ENCODE assay signal across 19 mouse cellular contexts in the genomic region with DNA sequence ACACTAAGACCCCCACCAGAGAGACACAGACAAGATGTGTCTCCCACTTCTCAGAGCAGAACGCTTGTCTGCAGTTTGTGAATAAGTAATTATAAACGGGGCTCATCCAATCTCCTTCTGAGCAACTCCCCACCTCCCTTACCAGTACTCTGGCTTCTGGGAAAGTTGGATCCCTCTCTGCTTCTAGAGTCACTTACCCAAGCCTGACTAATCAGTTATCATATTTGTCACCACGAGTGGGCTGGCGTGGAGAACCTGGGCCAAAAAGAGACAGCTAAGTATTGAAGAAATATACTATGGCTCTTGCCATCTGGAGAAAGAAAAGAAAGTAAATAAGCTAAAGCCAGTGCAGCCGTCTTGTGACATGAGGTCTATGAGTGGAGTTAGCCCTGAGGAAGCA. TPM values are rescaled to one million over a fixed set of nuclear protein-coding genes. Genes with fewer than 3 reads are reported as not detected.
DNase-seq lines count a peak whose midpoint lies in the region; ATAC-seq and TF ChIP-seq lines count a peak whose summit lies in the region.
"Had no signal": no experiment of that assay in that cellular context is flagged by ENCODE, and none has a peak within 500 bp of the region (broad histone marks: within the 10 kb centered on the region; RNA-seq: fewer than 3 reads in every experiment).

No protein-coding gene starts in this region.

- no peak for TF ChIP-seq CTCF in hindbrain, postnatal 0 days (IDR thresholded peaks at IDR 0.05; ENCODE audit: low read depth)
- no peak for TF ChIP-seq CTCF in olfactory bulb, adult 2 months (IDR thresholded peaks at IDR 0.05; ENCODE audit: insufficient read depth, low read depth, low read length)

- no peak for TF ChIP-seq POLR2A in olfactory bulb, adult 2 months (IDR thresholded peaks at IDR 0.05; ENCODE audit: insufficient read depth, low read depth, low read length)

- no peak overlapping the region for H3K4me2 ChIP-seq in hindbrain, embryonic 12.5 days (replicated peaks)
- H3K4me2 ChIP-seq in hindbrain, postnatal 0 days (ENCODE audit: low read depth, low read length): no peak overlapping the region
- no peak overlapping the region for H3K4me2 ChIP-seq in midbrain, embryonic 11.5 days
- H3K4me2 ChIP-seq: embryonic facial prominence, embryonic 12.5 days; forebrain, embryonic 15.5 days had no signal

- no peak for DNase-seq in hindbrain, postnatal 0 days (ENCODE audit: low spot score)
- DNase-seq in midbrain, embryonic 10.5 days (ENCODE audit: low spot score): no peak
- DNase-seq in midbrain, embryonic 11.5 days (ENCODE audit: low spot score, missing footprints): no peak
- peak; percentile 39 for DNase-seq in right cerebral cortex, adult 18-20 months
- no peak for DNase-seq in right cerebral cortex, postnatal 4 days
- no peak for DNase-seq in neural tube, embryonic 10.5 days (ENCODE audit: extremely low spot score, low spot score)
- DNase-seq: adrenal gland, adult 2 months; adrenal gland, postnatal 25 days; cerebellum, adult 11 months; cerebellum, adult 9-10 months; cerebellum, postnatal 25 days; gastrocnemius, postnatal 14 days; heart, postnatal 36 days had no signal

- no peak overlapping the region for H3K4me3 ChIP-seq in hindbrain, embryonic 12.5 days
- H3K4me3 ChIP-seq in hindbrain, postnatal 0 days (ENCODE audit: low read length): no peak overlapping the region
- H3K4me3 ChIP-seq in midbrain, embryonic 10.5 days: no peak overlapping the region
- no peak overlapping the region for H3K4me3 ChIP-seq in midbrain, embryonic 11.5 days (ENCODE audit: low read depth, low read length)
- no peak overlapping the region for H3K4me3 ChIP-seq in olfactory bulb, adult 2 months (ENCODE audit: insufficient read depth, low read depth, low read length)
- H3K4me3 ChIP-seq: embryonic facial prominence, embryonic 12.5 days; forebrain, embryonic 15.5 days; heart, embryonic 13.5 days had no signal

- H3K36me3 ChIP-seq in hindbrain, embryonic 12.5 days: no peaks in the 10 kb centered on the region
- H3K36me3 ChIP-seq in hindbrain, postnatal 0 days (ENCODE audit: insufficient read depth, low read length): no peaks in the 10 kb centered on the region
- no peaks in the 10 kb centered on the region for H3K36me3 ChIP-seq in midbrain, embryonic 10.5 days
- H3K36me3 ChIP-seq in midbrain, embryonic 11.5 days (ENCODE audit: control insufficient read depth, insufficient read depth, low read length): no peaks in the 10 kb centered on the region
- H3K36me3 ChIP-seq: embryonic facial prominence, embryonic 12.5 days; forebrain, embryonic 15.5 days; heart, embryonic 13.5 days had no signal

- H3K27ac ChIP-seq in hindbrain, embryonic 12.5 days: peak overlapping the region; percentile 60; the same call in 1 of the 2 replicates
- no peak overlapping the region for H3K27ac ChIP-seq in hindbrain, postnatal 0 days
- H3K27ac ChIP-seq in midbrain, embryonic 10.5 days (replicated peaks): peak overlapping the region; percentile 74
- no peak overlapping the region for H3K27ac ChIP-seq in midbrain, embryonic 11.5 days (ENCODE audit: low read depth, low read length)
- H3K27ac ChIP-seq in olfactory bulb, adult 2 months (ENCODE audit: insufficient read depth, low read depth, low read length): peak overlapping the region; percentile 95
- H3K27ac ChIP-seq: embryonic facial prominence, embryonic 12.5 days; forebrain, embryonic 15.5 days; heart, embryonic 13.5 days had no signal

- 59% methylated on average over 5 of the region's 5 CpGs for WGBS in hindbrain, embryonic 12.5 days
- WGBS in hindbrain, postnatal 0 days: 51% methylated on average over 5 of the region's 5 CpGs
- WGBS in midbrain, embryonic 10.5 days: 88% methylated on average over 5 of the region's 5 CpGs
- WGBS in midbrain, embryonic 11.5 days: 77% methylated on average over 5 of the region's 5 CpGs
- WGBS in olfactory bulb, adult 2 months: 47% methylated on average over 5 of the region's 5 CpGs

- H3K9ac ChIP-seq in hindbrain, embryonic 12.5 days: no peak overlapping the region
- H3K9ac ChIP-seq in hindbrain, postnatal 0 days (replicated peaks; ENCODE audit: low read length): no peak overlapping the region
- H3K9ac ChIP-seq in midbrain, embryonic 11.5 days (ENCODE audit: low read length): no peak overlapping the region
- H3K9ac ChIP-seq: embryonic facial prominence, embryonic 12.5 days; forebrain, embryonic 15.5 days had no signal

- ATAC-seq in hindbrain, embryonic 12.5 days (ENCODE audit: low FRiP score): no peak
- no peak for ATAC-seq in hindbrain, postnatal 0 days
- no peak for ATAC-seq in midbrain, embryonic 11.5 days (ENCODE audit: low FRiP score)
- ATAC-seq: forebrain, embryonic 15.5 days had no signal

- no peaks in the 10 kb centered on the region for H3K27me3 ChIP-seq in hindbrain, embryonic 12.5 days
- H3K27me3 ChIP-seq in hindbrain, postnatal 0 days (ENCODE audit: insufficient read depth, low read length): no peaks in the 10 kb centered on the region
- peaks cover 5% of the 10 kb centered on the region for H3K27me3 ChIP-seq in midbrain, embryonic 10.5 days (ENCODE audit: low read depth, poor library complexity, severe bottlenecking)
- no peaks in the 10 kb centered on the region for H3K27me3 ChIP-seq in midbrain, embryonic 11.5 days (ENCODE audit: control insufficient read depth, insufficient read depth, low read length)
- H3K27me3 ChIP-seq: embryonic facial prominence, embryonic 12.5 days; forebrain, embryonic 15.5 days had no signal

- H3K4me1 ChIP-seq in hindbrain, embryonic 12.5 days: peaks cover 11% of the 10 kb centered on the region
- H3K4me1 ChIP-seq in hindbrain, postnatal 0 days (ENCODE audit: insufficient read depth, low read length): no peaks in the 10 kb centered on the region
- H3K4me1 ChIP-seq in midbrain, embryonic 10.5 days: peaks cover 18% of the 10 kb centered on the region
- H3K4me1 ChIP-seq in midbrain, embryonic 11.5 days (ENCODE audit: control insufficient read depth, insufficient read depth, low read length): peaks cover 8% of the 10 kb centered on the region
- H3K4me1 ChIP-seq in olfactory bulb, adult 2 months (ENCODE audit: control insufficient read depth, insufficient read depth, low read length): peaks cover 13% of the 10 kb centered on the region
- H3K4me1 ChIP-seq: embryonic facial prominence, embryonic 12.5 days had no signal

- 0 out of 2 replicates have a peak, but pooled peaks cover 5% of the 10 kb centered on the region for H3K9me3 ChIP-seq in hindbrain, embryonic 12.5 days (replicated peaks)
- no peaks in the 10 kb centered on the region for H3K9me3 ChIP-seq in hindbrain, postnatal 0 days (ENCODE audit: low read length)
- H3K9me3 ChIP-seq in midbrain, embryonic 10.5 days (replicated peaks): peaks cover 4% of the 10 kb centered on the region
- H3K9me3 ChIP-seq in midbrain, embryonic 11.5 days (ENCODE audit: control insufficient read depth, low read length): no peaks in the 10 kb centered on the region; the same call in 1 of the 2 replicates
- H3K9me3 ChIP-seq: embryonic facial prominence, embryonic 12.5 days; forebrain, embryonic 15.5 days had no signal

RNA-seq across cellular contexts. Expression of gene Hrh2, which starts 47.3 kb away (rescaled TPM):
- polyA plus RNA-seq in hindbrain, embryonic 12.5 days (2016; fragmentation: Nextera tagmentation; extraction: Ambion mirVana): 0.12 and 0.22 TPM in 2 replicates
- 1.8 and 2.9 TPM in 2 replicates for total RNA-seq in hindbrain, postnatal 0 days (2014; rRNA removed)
- 0.78 and 0.98 TPM in 2 replicates for polyA plus RNA-seq in hindbrain, postnatal 0 days (2015; fragmentation: Nextera tagmentation; extraction: Ambion mirVana)
- polyA plus RNA-seq in midbrain, embryonic 10.5 days (2016; fragmentation: Nextera tagmentation; extraction: Ambion mirVana): 0.14 and 0.15 TPM in 2 replicates
- polyA plus RNA-seq in midbrain, embryonic 11.5 days (2014; fragmentation: Nextera tagmentation; extraction: Ambion mirVana): 0.07 TPM in 1 of 2 replicates, not detected in the other
- not detected in 2 replicates for polyA plus RNA-seq in olfactory bulb, adult 2 months (2012; ENCODE audit: insufficient read depth, insufficient read length, low replicate concordance, missing spikeins)
- total RNA-seq: gastrocnemius, postnatal 14 days had no signal
- polyA plus RNA-seq: forebrain, embryonic 11.5 days had no signal

Comparison
In these comparisons a context has a peak if more than half of its experiments do, and no peak if none do; other contexts are left out.
1. H3K27ac ChIP-seq: peak in hindbrain, embryonic 12.5 days (single experiment), midbrain, embryonic 10.5 days (single experiment) and olfactory bulb, adult 2 months (single experiment); none in hindbrain, postnatal 0 days (single experiment) and midbrain, embryonic 11.5 days (single experiment).
2. RNA of gene Hrh2, which starts 47.3 kb away (polyA plus RNA-seq): not detected in olfactory bulb, adult 2 months; 0.78 to 0.98 TPM in hindbrain, postnatal 0 days, 0.12 to 0.22 TPM in hindbrain, embryonic 12.5 days, 0.14 to 0.15 TPM in midbrain, embryonic 10.5 days and 0.07 TPM in midbrain, embryonic 11.5 days; every median in the first group is over 10 times any median in the second.